Mouse (Mus musculus): ENCODE measurements around the gene Med27.

- TF ChIP-seq CTCF (IDR thresholded peaks at IDR 0.05; ENCODE audit: borderline replicate concordance, control insufficient read depth, extremely low read depth, insufficient read depth, low read length, poor library complexity) (no peak), POLR2A (IDR thresholded peaks at IDR 0.05; ENCODE audit: control insufficient read depth, extremely low read depth, insufficient read depth, low read length, poor library complexity) (no peak)
Observed at GRCm38 (mm10) chr2:29403799-29404530, 57.3 kb downstream of the Med27 start.
